Mouse (Mus musculus) embryonic fibroblast, embryonic 13.5 days (primary cell): ENCODE measurements at regions not wholly inside any gene's neighbourhood (a gene's known extent, or its start where the extent isn't known, plus 50 kb on each side); places are given as distances from the start of the nearest gene placed in this dataset.

Experiments used
- H3K27ac ChIP-seq: 2 replicates; pipeline ENCODE4 v1.5.1; 2012; ENCODE audit warnings: low read length, control low read depth, inconsistent platforms; ENCODE audit not compliant: insufficient read depth
- H3K4me1 ChIP-seq: 2 replicates; pipeline ENCODE4 v1.6.1; 2011; ENCODE audit warnings: low read length; ENCODE audit not compliant: control insufficient read depth, insufficient read depth
- H3K4me3 ChIP-seq: 2 replicates; pipeline ENCODE4 v1.5.1; 2011; ENCODE audit warnings: mild to moderate bottlenecking, control low read depth, low read length; ENCODE audit not compliant: insufficient read depth
- CTCF ChIP-seq: IDR thresholded peaks from 2 replicates; pipeline ENCODE4 v1.5.1; 2011; ENCODE audit warnings: mild to moderate bottlenecking, control low read depth, low read length, moderate library complexity, borderline replicate concordance; ENCODE audit not compliant: insufficient read depth
- POLR2A ChIP-seq: IDR thresholded peaks from 2 replicates; pipeline ENCODE4 v1.6.1; 2011; ENCODE audit warnings: low read depth, mild to moderate bottlenecking, control low read depth, low read length, moderate library complexity

DNA sequence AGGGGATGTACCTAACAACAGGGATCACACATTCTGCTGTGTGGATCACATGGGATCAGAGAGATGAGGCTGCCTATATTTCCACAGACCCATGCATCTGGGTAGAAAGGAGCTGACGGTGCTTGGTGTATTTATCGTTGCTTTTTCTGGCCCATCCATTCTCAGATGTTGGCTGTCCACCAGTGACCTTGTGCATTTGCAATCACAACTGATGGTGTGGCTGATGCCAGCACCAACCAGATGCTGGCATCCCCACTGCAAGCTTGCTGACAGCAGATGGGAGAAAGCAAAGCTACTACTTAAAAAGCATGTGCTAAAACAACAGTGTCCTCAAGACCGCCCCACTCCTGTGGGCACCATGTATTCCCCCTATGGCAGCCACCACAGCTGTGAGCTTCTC lies 198.3 kb upstream of the Dapk1 start:
- Histone ChIP-seq H3K4me3 (no peak overlapping the region), H3K27ac (no peak overlapping the region), H3K4me1 (no peaks in the 10 kb centered on the region)
- TF ChIP-seq CTCF (no peak), POLR2A (no peak)

- no peak overlapping the region for H3K4me3 ChIP-seq
- no peak overlapping the region for H3K27ac ChIP-seq
- TF ChIP-seq POLR2A (no peak), CTCF (no peak)
- peaks cover 9% of the 10 kb centered on the region for H3K4me1 ChIP-seq
Observed at GRCm38 (mm10) chr13:60407344-60407743, 194.4 kb upstream of the Dapk1 start.

GRCm38 (mm10) chr13:60409706-60410502 lies 191.8 kb upstream of the Dapk1 start:
- Histone ChIP-seq H3K4me1 (peaks cover 9% of the 10 kb centered on the region), H3K27ac (peak overlapping the region; percentile 94), H3K4me3 (no peak overlapping the region)
- TF ChIP-seq POLR2A (peak; percentile 30; the same call in 1 of the 2 replicates), CTCF (no peak)

- Histone ChIP-seq H3K4me1 (0 out of 2 replicates have a peak, but pooled peaks cover 5% of the 10 kb centered on the region), H3K27ac (peak overlapping the region; percentile 82; the same call in 1 of the 2 replicates), H3K4me3 (no peak overlapping the region)
- TF ChIP-seq POLR2A (no peak), CTCF (no peak)
Observed at GRCm38 (mm10) chr13:60416024-60416423, 185.7 kb upstream of the Dapk1 start.

DNA sequence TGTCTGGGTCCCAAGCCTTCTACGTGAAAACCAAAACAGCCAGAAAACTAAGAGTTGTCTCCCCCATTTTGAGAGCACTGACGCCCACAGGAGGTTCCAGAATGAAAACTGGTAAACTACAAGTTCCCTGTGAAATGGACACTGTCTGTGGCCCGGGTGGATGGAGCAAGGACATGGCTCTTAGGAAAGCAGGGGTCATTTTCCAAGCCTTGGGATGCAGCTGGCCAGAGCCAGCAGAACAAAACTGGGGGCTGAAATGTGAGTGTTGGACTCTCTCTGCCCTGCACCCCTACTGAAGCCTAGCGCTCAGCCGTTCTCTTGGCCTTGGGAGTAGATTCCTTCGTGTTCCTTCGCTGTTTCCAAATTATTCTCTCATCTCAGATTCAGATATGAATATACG lies 184.7 kb upstream of the Dapk1 start:
- 0 out of 2 replicates have a peak, but pooled peaks cover 3% of the 10 kb centered on the region for H3K4me1 ChIP-seq
- TF ChIP-seq POLR2A (no peak), CTCF (no peak)
- peak overlapping the region; percentile 82 for H3K27ac ChIP-seq
- no peak overlapping the region for H3K4me3 ChIP-seq

- no peak for TF ChIP-seq CTCF
- TF ChIP-seq POLR2A: no peak; the same call in 1 of the 2 replicates
- peak overlapping the region; percentile 82 for H3K27ac ChIP-seq
- H3K4me3 ChIP-seq: no peak overlapping the region
- 0 out of 2 replicates have a peak, but pooled peaks cover 3% of the 10 kb centered on the region for H3K4me1 ChIP-seq
Observed at GRCm38 (mm10) chr13:60417436-60418158, 184.2 kb upstream of the Dapk1 start.

DNA sequence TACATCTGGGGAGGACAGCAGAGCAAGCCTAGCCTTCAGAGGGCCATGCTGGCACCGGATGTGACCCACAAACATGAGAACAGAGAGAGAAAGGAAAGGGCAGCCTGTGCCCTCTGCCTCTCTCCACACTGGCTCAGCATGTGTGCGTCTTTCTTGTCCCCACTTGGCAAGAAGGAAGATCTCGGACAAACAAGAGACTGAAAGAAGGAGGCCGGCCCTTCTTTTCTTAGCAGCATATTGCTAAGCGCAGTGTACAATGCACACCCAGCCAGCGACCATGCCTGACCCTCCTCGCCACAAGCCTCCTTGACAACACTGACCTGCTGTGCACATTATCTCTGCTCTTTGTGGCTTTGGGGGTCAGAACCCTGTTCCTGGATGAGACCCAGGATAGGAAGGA lies 181.4 kb upstream of the Dapk1 start:
- H3K27ac ChIP-seq: no peak overlapping the region

GRCm38 (mm10) chr13:60420842-60421696 lies 180.7 kb upstream of the Dapk1 start:
- H3K4me1 ChIP-seq: 0 out of 2 replicates have a peak, but pooled peaks cover 3% of the 10 kb centered on the region
- TF ChIP-seq CTCF (no peak), POLR2A (no peak)
- no peak overlapping the region for H3K27ac ChIP-seq
- no peak overlapping the region for H3K4me3 ChIP-seq

More for the DNA sequence above, 181.4 kb upstream of the Dapk1 start:
- Histone ChIP-seq H3K4me3 (no peak overlapping the region), H3K4me1 (0 out of 2 replicates have a peak, but pooled peaks cover 3% of the 10 kb centered on the region)
- no peak for TF ChIP-seq POLR2A
- no peak for TF ChIP-seq CTCF

DNA sequence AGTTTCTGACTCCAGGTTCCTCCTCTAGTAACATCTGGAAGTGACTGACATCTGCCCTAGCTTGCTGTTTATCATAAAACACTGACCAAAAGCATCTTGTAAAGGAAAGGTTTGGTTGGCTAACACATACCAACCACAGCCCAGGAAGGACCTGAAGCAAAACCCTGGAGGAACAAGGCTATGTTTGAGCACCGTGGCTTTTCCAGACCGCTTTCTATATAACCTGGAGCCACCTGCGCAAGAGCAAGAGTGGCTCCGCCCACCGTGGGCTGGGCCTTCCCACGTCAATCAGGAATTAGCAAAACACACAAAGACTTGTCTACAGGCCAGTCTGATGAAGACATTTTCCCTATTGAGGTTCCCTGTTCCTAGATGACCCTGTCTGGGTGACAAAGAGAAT lies 177.5 kb upstream of the Dapk1 start:
- Histone ChIP-seq H3K27ac (no peak overlapping the region), H3K4me3 (no peak overlapping the region), H3K4me1 (peaks cover 9% of the 10 kb centered on the region; the same call in 1 of the 2 replicates)
- no peak for TF ChIP-seq CTCF
- no peak for TF ChIP-seq POLR2A
